ENCODE assay signal across 16 mouse cellular contexts in genomic region chr11:43883641-43884181, GRCm38 (mm10). TPM values are rescaled to one million over a fixed set of nuclear protein-coding genes. Genes with fewer than 3 reads are reported as not detected.
DNase-seq lines count a peak whose midpoint lies in the region.
"Had no signal": no experiment of that assay in that cellular context is flagged by ENCODE, and none has a peak within 500 bp of the region (broad histone marks: within the 10 kb centered on the region; RNA-seq: fewer than 3 reads in every experiment).

No protein-coding gene starts in this region.

- DNase-seq in layer of hippocampus, adult 9-11 months = peak; percentile 6
- DNase-seq in layer of hippocampus, postnatal 14 days (ENCODE audit: low spot score in 2 of 2) = no peak
- peak; percentile 8 to 38 for DNase-seq in right cerebral cortex, postnatal 36 days (ENCODE audit: low spot score in 2 of 2)
- DNase-seq in right cerebral cortex, postnatal 14 days = no peak
- peak; percentile 27 to 46 for DNase-seq in left cerebral cortex, adult 9 months (ENCODE audit: low spot score in 2 of 2)
- no peak for DNase-seq in kidney, adult 11 months
- DNase-seq in embryo, embryonic 10.5 days (ENCODE audit: low spot score) = no peak
- DNase-seq: adrenal gland, adult 8-10 months; adrenal gland, postnatal 36 days; cerebellum, adult 11 months; cerebellum, adult 8-10 months; gastrocnemius, postnatal 10 days; heart, adult 2 months; heart, postnatal 14 days had no signal

RNA-seq across cellular contexts. Expression of gene Adra1b, which starts 17.3 kb away (rescaled TPM):
- 1 to 10 TPM; 4.1 to 6.0 TPM for total RNA-seq in layer of hippocampus, postnatal 14 days (2021)
- total RNA-seq: common myeloid progenitor, adult 5-6 weeks; hematopoietic stem cell, adult 5-6 weeks had no signal

Comparison
In these comparisons a context has a peak if more than half of its experiments do, and no peak if none do; other contexts are left out.
1. DNase-seq: peak in layer of hippocampus, adult 9-11 months (single experiment), right cerebral cortex, postnatal 36 days (2 of 2) and left cerebral cortex, adult 9 months (2 of 2); none in layer of hippocampus, postnatal 14 days (0 of 2), right cerebral cortex, postnatal 14 days (single experiment), kidney, adult 11 months (single experiment) and embryo, embryonic 10.5 days (single experiment).